Mouse (Mus musculus): ENCODE measurements at regions not wholly inside any gene's neighbourhood (a gene's known extent, or its start where the extent isn't known, plus 50 kb on each side); places are given as distances from the start of the nearest gene placed in this dataset.

DNA sequence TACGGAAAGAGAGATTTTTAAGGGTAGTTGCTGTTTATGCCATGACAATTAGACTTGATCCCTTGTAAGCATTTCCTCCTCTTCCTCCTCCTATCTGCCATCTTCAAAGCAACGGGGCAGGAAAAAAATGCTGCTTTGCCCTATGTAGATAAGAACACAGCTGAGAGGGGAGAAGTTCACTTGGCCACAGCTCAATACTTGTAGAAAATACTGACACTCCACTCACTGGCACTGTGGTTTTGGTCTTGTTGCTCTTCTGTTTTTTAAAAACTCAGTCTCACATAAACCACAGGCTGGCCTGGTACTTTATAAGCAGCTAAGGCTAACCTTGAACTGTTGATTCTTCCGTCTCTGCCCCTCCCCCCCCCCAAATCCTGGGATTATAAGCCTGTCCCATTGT is 172.9 kb upstream of the Id2 start:
- no peak overlapping the region for H3K9ac ChIP-seq (ENCODE audit: insufficient read depth, low read depth)
- no peaks in the 10 kb centered on the region for H3K9me3 ChIP-seq (replicated peaks; ENCODE audit: low read length)
- H3K4me3 ChIP-seq (replicated peaks in 1 of 3; ENCODE audit: low read depth in 2 of 3, low read length in 2 of 3, poor library complexity in 1 of 3) = no peak overlapping the region
- no peak for DNase-seq (ENCODE audit: extremely low read depth)
- no peaks in the 10 kb centered on the region for H3K4me1 ChIP-seq (ENCODE audit: control insufficient read depth in 1 of 2, insufficient read depth in 2 of 2)
- H3K27me3 ChIP-seq (replicated peaks) = no peaks in the 10 kb centered on the region
- no peaks in the 10 kb centered on the region for H3K79me2 ChIP-seq (replicated peaks; ENCODE audit: control insufficient read depth, extremely low read depth, insufficient read depth, poor library complexity, severe bottlenecking)
- in situ Hi-C loops (cut with MboI; ENCODE audit: low pct_ligation_motif_present, low pct_unique_long_range_greater_than_20kb, low sequenced_read_pairs) (loop anchor here (10.0 kb wide), 1 partner anchor 45 kb away; no protein-coding TSS in a partner anchor), dilution Hi-C loops (cut with MboI; ENCODE audit: extremely low pct_ligation_motif_present, extremely low pct_unique_long_range_greater_than_20kb, low sequenced_read_pairs) (no loop called here)
- no peak overlapping the region for H3K27ac ChIP-seq (ENCODE audit: insufficient read depth, low read depth)
- no peak for TF ChIP-seq CHD1 (IDR thresholded peaks at IDR 0.05; ENCODE audit: low read depth, low read length)
- no peaks in the 10 kb centered on the region for H3K36me3 ChIP-seq (replicated peaks in 1 of 2; ENCODE audit: control insufficient read depth in 1 of 2, insufficient read depth in 1 of 2, low read length in 1 of 2)
- no peak overlapping the region for H3K4me2 ChIP-seq (ENCODE audit: insufficient read depth, low read depth, poor library complexity, severe bottlenecking)

DNA sequence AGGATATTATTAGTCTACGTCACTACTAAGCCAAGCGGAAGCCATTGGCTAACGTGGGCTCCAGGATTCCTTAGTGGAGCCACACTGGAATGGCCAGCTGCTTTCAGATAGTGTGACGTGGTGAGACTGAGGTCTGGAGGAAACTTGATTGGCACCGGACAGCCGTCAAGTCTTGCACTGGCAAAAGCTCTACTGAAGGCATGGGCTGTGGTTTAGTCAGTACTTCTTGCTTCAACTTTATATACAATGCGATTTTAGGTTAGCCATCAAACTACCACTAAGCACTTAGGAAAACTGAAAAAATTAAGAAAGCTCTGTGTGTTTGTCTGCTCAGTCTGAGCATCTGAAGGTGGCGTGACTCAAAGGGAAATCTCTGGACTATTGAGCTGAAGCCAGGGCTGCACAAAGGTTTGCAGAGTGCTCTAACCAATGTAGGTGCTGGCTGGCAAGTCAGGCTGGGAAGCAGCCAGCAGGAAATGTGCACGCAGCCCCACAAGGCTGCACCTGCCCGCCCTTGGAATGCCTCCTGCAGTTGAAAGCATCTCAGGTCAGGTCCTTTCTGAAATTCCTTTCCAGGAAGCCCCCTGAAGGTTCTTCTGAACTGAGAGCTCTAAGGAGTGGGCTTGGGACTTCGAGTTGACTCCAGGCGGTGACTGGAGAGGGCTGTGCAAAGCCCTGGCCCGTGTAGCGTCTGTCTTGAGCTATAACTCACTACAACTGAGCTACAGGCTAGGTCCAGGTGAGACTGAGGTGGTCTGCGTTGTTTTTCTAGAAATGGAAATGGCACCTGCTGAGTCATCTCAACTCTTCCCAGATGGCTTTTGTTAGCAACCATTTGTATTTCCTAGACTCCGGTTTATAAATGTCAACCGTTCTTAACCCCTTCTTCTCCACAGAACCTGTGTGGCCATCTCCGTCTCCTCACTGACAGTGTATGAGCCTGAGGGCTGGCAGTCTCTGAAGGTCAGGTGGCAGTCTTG is 172.2 kb upstream of the Id2 start:
- Histone ChIP-seq H3K4me2 (ENCODE audit: insufficient read depth, low read depth, poor library complexity, severe bottlenecking) (no peak overlapping the region), H3K27me3 (replicated peaks) (peaks cover 1% of the 10 kb centered on the region), H3K79me2 (replicated peaks; ENCODE audit: control insufficient read depth, extremely low read depth, insufficient read depth, poor library complexity, severe bottlenecking) (no peaks in the 10 kb centered on the region), H3K9me3 (replicated peaks; ENCODE audit: low read length) (no peaks in the 10 kb centered on the region), H3K4me3 (replicated peaks in 1 of 3; ENCODE audit: low read depth in 2 of 3, low read length in 2 of 3, poor library complexity in 1 of 3) (no peak overlapping the region), H3K4me1 (ENCODE audit: control insufficient read depth in 1 of 2, insufficient read depth in 2 of 2) (no peaks in the 10 kb centered on the region), H3K9ac (ENCODE audit: insufficient read depth, low read depth) (no peak overlapping the region), H3K36me3 (replicated peaks in 1 of 2; ENCODE audit: control insufficient read depth in 1 of 2, insufficient read depth in 1 of 2, low read length in 1 of 2) (no peaks in the 10 kb centered on the region), H3K27ac (ENCODE audit: insufficient read depth, low read depth) (no peak overlapping the region)
- TF ChIP-seq KAT2A (IDR thresholded peaks at IDR 0.05; ENCODE audit: insufficient replicate concordance, low read length) (no peak), BHLHE40 (IDR thresholded peaks at IDR 0.05; ENCODE audit: low read depth, low read length) (no peak), JUND (conservative IDR thresholded peaks at IDR 0.05; ENCODE audit: low read depth, low read length) (no peak), RCOR1 (conservative IDR thresholded peaks at IDR 0.05; ENCODE audit: low read depth, low read length) (no peak), MYC (IDR thresholded peaks at IDR 0.05; ENCODE audit: low read depth, low read length) (no peak), E2F4 (IDR thresholded peaks at IDR 0.05; ENCODE audit: insufficient replicate concordance, low read depth, low read length) (no peak), NRF1 (IDR thresholded peaks at IDR 0.05; ENCODE audit: low read depth, low read length) (no peak), USF2 (conservative IDR thresholded peaks at IDR 0.05; ENCODE audit: low read depth, low read length) (no peak), HCFC1 (IDR thresholded peaks at IDR 0.05; ENCODE audit: low read depth, low read length) (no peak), CHD1 (IDR thresholded peaks at IDR 0.05; ENCODE audit: low read depth, low read length) (no peak)
- DNase-seq (ENCODE audit: extremely low read depth) = no peak
- in situ Hi-C loops (cut with MboI; ENCODE audit: low pct_ligation_motif_present, low pct_unique_long_range_greater_than_20kb, low sequenced_read_pairs) (no loop called here), dilution Hi-C loops (cut with MboI; ENCODE audit: extremely low pct_ligation_motif_present, extremely low pct_unique_long_range_greater_than_20kb, low sequenced_read_pairs) (no loop called here)

DNA sequence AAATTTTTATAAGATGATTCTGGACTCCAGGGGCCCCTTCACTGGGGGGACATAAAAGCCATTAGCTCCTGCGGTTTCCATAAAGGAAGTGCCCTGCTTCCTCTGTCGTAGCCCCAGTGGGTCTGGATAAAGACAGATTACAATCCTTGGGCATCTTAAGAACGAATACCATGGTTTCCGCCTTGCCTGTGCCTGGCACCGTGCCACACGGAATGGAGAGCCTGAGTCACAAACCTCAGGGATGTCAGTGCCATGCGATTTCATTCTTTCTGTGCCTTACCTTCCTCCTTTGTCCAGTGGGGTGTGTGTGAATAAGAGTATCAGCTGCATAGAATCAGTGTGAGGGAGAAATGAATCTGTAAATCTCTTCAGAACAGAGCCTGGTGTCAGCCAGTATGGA is 171.4 kb upstream of the Id2 start:
- in situ Hi-C loops (cut with MboI; ENCODE audit: low pct_ligation_motif_present, low pct_unique_long_range_greater_than_20kb, low sequenced_read_pairs) = no loop called here
- no peaks in the 10 kb centered on the region for H3K79me2 ChIP-seq (replicated peaks; ENCODE audit: control insufficient read depth, extremely low read depth, insufficient read depth, poor library complexity, severe bottlenecking)
- no peaks in the 10 kb centered on the region for H3K9me3 ChIP-seq (replicated peaks; ENCODE audit: low read length)

More for the DNA sequence above, 171.4 kb upstream of the Id2 start:
- H3K4me3 ChIP-seq (replicated peaks in 1 of 3; ENCODE audit: low read depth in 2 of 3, low read length in 2 of 3, poor library complexity in 1 of 3) = no peak overlapping the region
- DNase-seq (ENCODE audit: extremely low read depth) = no peak
- H3K4me1 ChIP-seq (ENCODE audit: control insufficient read depth in 1 of 2, insufficient read depth in 2 of 2) = no peaks in the 10 kb centered on the region
- dilution Hi-C loops (cut with MboI; ENCODE audit: extremely low pct_ligation_motif_present, extremely low pct_unique_long_range_greater_than_20kb, low sequenced_read_pairs) = no loop called here
- TF ChIP-seq CTCF (conservative IDR thresholded peaks at IDR 0.05 in 1 of 2, IDR thresholded peaks at IDR 0.05 in 1 of 2; ENCODE audit: low read depth in 2 of 2, low read length in 2 of 2) (no peak), MAZ (IDR thresholded peaks at IDR 0.05; ENCODE audit: low read depth, low read length) (no peak), BHLHE40 (IDR thresholded peaks at IDR 0.05; ENCODE audit: low read depth, low read length) (no peak), MXI1 (IDR thresholded peaks at IDR 0.05; ENCODE audit: low read depth, low read length) (no peak), TCF12 (IDR thresholded peaks at IDR 0.05; ENCODE audit: low read depth, low read length) (no peak), ETS1 (conservative IDR thresholded peaks at IDR 0.05; ENCODE audit: low read depth, low read length) (no peak), MAX (IDR thresholded peaks at IDR 0.05; ENCODE audit: low read length) (no peak), CHD1 (IDR thresholded peaks at IDR 0.05; ENCODE audit: low read depth, low read length) (no peak), POLR2A (IDR thresholded peaks at IDR 0.05; ENCODE audit: low read depth, low read length) (no peak), SIN3A (IDR thresholded peaks at IDR 0.05; ENCODE audit: low read length) (no peak), JUN (IDR thresholded peaks at IDR 0.05; ENCODE audit: insufficient read depth, low read depth, low read length) (no peak), GABPA (IDR thresholded peaks at IDR 0.05; ENCODE audit: insufficient replicate concordance, low read depth, low read length) (no peak), TBP (conservative IDR thresholded peaks at IDR 0.05; ENCODE audit: low read depth, low read length) (no peak), JUND (conservative IDR thresholded peaks at IDR 0.05; ENCODE audit: low read depth, low read length) (no peak), USF1 (IDR thresholded peaks at IDR 0.05; ENCODE audit: low read depth, low read length) (no peak), UBTF (IDR thresholded peaks at IDR 0.05; ENCODE audit: low read depth, low read length) (no peak), IRF4 (IDR thresholded peaks at IDR 0.05; ENCODE audit: low read depth, low read length) (no peak)
- no peaks in the 10 kb centered on the region for H3K36me3 ChIP-seq (replicated peaks in 1 of 2; ENCODE audit: control insufficient read depth in 1 of 2, insufficient read depth in 1 of 2, low read length in 1 of 2)
- no peak overlapping the region for H3K27ac ChIP-seq (ENCODE audit: insufficient read depth, low read depth)
- peaks cover 1% of the 10 kb centered on the region for H3K27me3 ChIP-seq (replicated peaks)
- H3K9ac ChIP-seq (ENCODE audit: insufficient read depth, low read depth) = no peak overlapping the region
- H3K4me2 ChIP-seq (ENCODE audit: insufficient read depth, low read depth, poor library complexity, severe bottlenecking) = no peak overlapping the region
